Mouse (Mus musculus) myocyte (in vitro differentiated cells): ENCODE results near the gene Zbtb39.

Experiments
- CEBPB ChIP-seq: IDR thresholded peaks from 2 replicates; pipeline ENCODE4 v1.6.1; 2011; ENCODE audit warnings: mild to moderate bottlenecking, moderate library complexity; ENCODE audit not compliant: poor library complexity, insufficient read depth, severe bottlenecking
- E2F4 ChIP-seq: IDR thresholded peaks from one replicate; pipeline ENCODE4 v1.6.1; 2011; ENCODE audit warnings: mild to moderate bottlenecking, control low read depth, moderate library complexity; ENCODE audit not compliant: insufficient read depth
- MAX ChIP-seq: IDR thresholded peaks from one replicate; pipeline ENCODE4 v1.6.1; 2011; ENCODE audit warnings: low read depth, mild to moderate bottlenecking, control low read depth
- MYOD1 ChIP-seq, 3 experiments: IDR thresholded peaks; one replicate each; pipeline ENCODE4 v1.6.1; 2011; ENCODE audit warnings: control low read depth in 2 of 3, low read depth in 2 of 3, mild to moderate bottlenecking in 2 of 3, moderate library complexity in 1 of 3; ENCODE audit not compliant: insufficient read length in 2 of 3, control insufficient read depth in 1 of 3
- MYOG ChIP-seq, 3 experiments: IDR thresholded peaks; one replicate each; pipeline ENCODE4 v1.6.1; 2011; ENCODE audit warnings: control low read depth in 2 of 3, low read depth in 2 of 3, mild to moderate bottlenecking in 2 of 3; ENCODE audit not compliant: insufficient read length in 2 of 3, control insufficient read depth in 1 of 3, insufficient read depth in 1 of 3
- POLR2A ChIP-seq: IDR thresholded peaks from one replicate; pipeline ENCODE4 v1.6.1; 2011; ENCODE audit warnings: low read depth, mild to moderate bottlenecking, control low read depth, moderate library complexity; ENCODE audit not compliant: insufficient read length
- POLR2AphosphoS2 ChIP-seq: IDR thresholded peaks from one replicate; pipeline ENCODE4 v1.6.1; 2011; ENCODE audit warnings: low read depth, control low read depth; ENCODE audit not compliant: insufficient read length
- REST ChIP-seq: IDR thresholded peaks from one replicate; pipeline ENCODE4 v1.6.1; 2011; ENCODE audit warnings: mild to moderate bottlenecking, control low read depth, moderate library complexity; ENCODE audit not compliant: insufficient read depth, insufficient read length
- SRF ChIP-seq: IDR thresholded peaks from one replicate; pipeline ENCODE4 v1.6.1; 2011; ENCODE audit warnings: low read depth; ENCODE audit not compliant: control insufficient read depth, insufficient read length
- TCF12 ChIP-seq: IDR thresholded peaks from one replicate; pipeline ENCODE4 v1.6.1; 2011; ENCODE audit warnings: mild to moderate bottlenecking, control low read depth; ENCODE audit not compliant: poor library complexity, insufficient read depth, severe bottlenecking
- USF1 ChIP-seq: IDR thresholded peaks from one replicate; pipeline ENCODE4 v1.6.1; 2011; ENCODE audit warnings: low read depth, mild to moderate bottlenecking, control low read depth, moderate library complexity

DNA sequence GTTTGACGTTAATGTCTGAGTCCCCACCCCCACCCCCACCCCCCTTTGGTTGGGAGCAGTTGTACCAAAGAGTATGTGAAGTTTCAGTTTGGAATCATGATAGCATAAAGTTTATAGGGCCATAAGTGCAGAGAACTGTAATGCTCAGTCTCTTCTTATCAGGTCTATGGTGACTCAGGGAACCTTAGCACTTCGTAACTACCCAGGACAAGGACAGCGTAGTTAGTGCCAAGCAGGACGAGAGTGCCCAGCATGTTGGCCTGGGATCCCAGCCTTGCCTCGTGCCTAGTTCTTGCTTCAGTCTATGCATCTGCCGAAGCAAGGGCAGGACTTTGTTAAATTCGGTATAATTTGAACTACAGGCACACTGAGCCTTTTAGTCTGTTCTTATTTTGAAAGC, 43.6 kb upstream of the Zbtb39 start:
- no peak for TF ChIP-seq POLR2A
- no peak for TF ChIP-seq TCF12
- TF ChIP-seq MYOD1 (IDR thresholded peaks at IDR 0.05; ENCODE audit: control insufficient read depth in 1 of 3, insufficient read length in 2 of 3, low read depth in 2 of 3) = no peak
- TF ChIP-seq MYOG (IDR thresholded peaks at IDR 0.05; ENCODE audit: control insufficient read depth in 1 of 3, insufficient read depth in 1 of 3, insufficient read length in 2 of 3, low read depth in 2 of 3) = no peak
- no peak for TF ChIP-seq E2F4
- TF ChIP-seq MAX = no peak
- no peak for TF ChIP-seq CEBPB
- no peak for TF ChIP-seq POLR2AphosphoS2
- TF ChIP-seq USF1 = no peak
- TF ChIP-seq REST = no peak
- TF ChIP-seq SRF = no peak
